Mouse (Mus musculus) heart, embryonic 12.5 days (tissue): ENCODE data around the gene Mb. TPM values are rescaled to one million over a fixed set of nuclear protein-coding genes. Genes with fewer than 3 reads are reported as not detected.

Experiments used
- ATAC-seq: fragments of 200-750 bp; cut with Nextera tagmentation; 2 replicates; pipeline ENCODE4 v1.8.0; 2017; ENCODE audit warnings: moderate TSS enrichment, moderate library complexity; ENCODE audit not compliant: insufficient number of reproducible peaks, low FRiP score
- H3K27ac ChIP-seq: fragments of 300-500 bp; sonication (generic); 2 replicates; pipeline ENCODE4 v1.5.1; 2016; ENCODE audit warnings: mild to moderate bottlenecking, moderate library complexity; ENCODE audit not compliant: poor library complexity, severe bottlenecking
- H3K27me3 ChIP-seq: fragments of 300-500 bp; sonication (generic); replicated peaks from 2 replicates; pipeline ENCODE4 v1.6.1; 2016; ENCODE audit warnings: mild to moderate bottlenecking, moderate library complexity
- H3K36me3 ChIP-seq: fragments of 300-500 bp; sonication (generic); 2 replicates; pipeline ENCODE4 v1.6.1; 2016; ENCODE audit warnings: mild to moderate bottlenecking, moderate library complexity
- H3K4me1 ChIP-seq: fragments of 300-500 bp; sonication (generic); replicated peaks from 2 replicates; pipeline ENCODE4 v1.6.1; 2016; ENCODE audit warnings: mild to moderate bottlenecking
- H3K4me2 ChIP-seq: fragments of 300-500 bp; sonication (generic); 2 replicates; pipeline ENCODE4 v1.6.1; 2016; ENCODE audit warnings: mild to moderate bottlenecking, moderate library complexity
- H3K4me3 ChIP-seq: fragments of 300-500 bp; sonication (generic); 2 replicates; pipeline ENCODE4 v1.5.1; 2016; ENCODE audit warnings: mild to moderate bottlenecking
- H3K9ac ChIP-seq: fragments of 300-500 bp; sonication (generic); 2 replicates; pipeline ENCODE4 v1.6.1; 2016; ENCODE audit warnings: mild to moderate bottlenecking, moderate library complexity
- H3K9me3 ChIP-seq: fragments of 300-500 bp; sonication (generic); replicated peaks from 2 replicates; pipeline ENCODE4 v1.6.1; 2016; ENCODE audit warnings: mild to moderate bottlenecking, moderate library complexity
- WGBS: fragments of 180-500 bp; shearing (Covaris S2); methylation state at CpG from one replicate; pipeline ENCODE4 v1.1.7; 2016; 5-methylcytosine and 5-hydroxymethylcytosine counted together
- polyA plus RNA-seq: library from polyadenylated mRNA; unstranded; fragments of >200 nt; fragmentation: Nextera tagmentation; extraction: Ambion mirVana; gene quantifications from 2 replicates; pipeline ENCODE4 v1.2.1, GENCODE M21; 2016

The Mb gene
- polyA plus RNA-seq, 1 experiment from 2014 or later, result 214 TPM

DNA sequence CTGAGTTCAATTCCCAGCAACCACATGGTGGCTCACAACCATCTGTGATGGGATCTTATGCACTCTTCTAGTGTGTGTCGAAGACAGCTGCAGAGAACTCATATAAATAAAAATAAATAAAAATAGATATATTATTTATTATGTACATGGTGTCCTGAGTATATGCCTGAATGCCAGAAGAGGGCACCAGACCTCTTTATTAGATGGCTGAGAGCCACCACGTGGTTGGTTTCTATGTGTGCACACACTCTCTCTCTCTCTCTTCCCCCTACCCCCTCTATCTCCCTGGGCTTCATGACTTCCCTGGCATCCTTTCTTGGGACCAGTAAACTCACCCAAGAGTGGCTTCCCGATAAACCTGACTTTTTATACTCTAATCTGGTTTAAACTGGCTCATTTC is 67.7 kb downstream of the Mb start:
- H3K9ac ChIP-seq, result no peak overlapping the region
- no peak overlapping the region for H3K27ac ChIP-seq
- H3K4me1 ChIP-seq, result peaks cover 11% of the 10 kb centered on the region; the same call in 1 of the 2 replicates
- H3K9me3 ChIP-seq, result peaks cover 10% of the 10 kb centered on the region; the same call in 1 of the 2 replicates
- no peak for ATAC-seq
- H3K36me3 ChIP-seq, result no peaks in the 10 kb centered on the region
- H3K4me3 ChIP-seq, result no peak overlapping the region
- no peak overlapping the region for H3K4me2 ChIP-seq
- WGBS, result 49% methylated on average over 3 of the region's 3 CpGs
- H3K27me3 ChIP-seq, result 0 out of 2 replicates have a peak, but pooled peaks cover 8% of the 10 kb centered on the region

DNA sequence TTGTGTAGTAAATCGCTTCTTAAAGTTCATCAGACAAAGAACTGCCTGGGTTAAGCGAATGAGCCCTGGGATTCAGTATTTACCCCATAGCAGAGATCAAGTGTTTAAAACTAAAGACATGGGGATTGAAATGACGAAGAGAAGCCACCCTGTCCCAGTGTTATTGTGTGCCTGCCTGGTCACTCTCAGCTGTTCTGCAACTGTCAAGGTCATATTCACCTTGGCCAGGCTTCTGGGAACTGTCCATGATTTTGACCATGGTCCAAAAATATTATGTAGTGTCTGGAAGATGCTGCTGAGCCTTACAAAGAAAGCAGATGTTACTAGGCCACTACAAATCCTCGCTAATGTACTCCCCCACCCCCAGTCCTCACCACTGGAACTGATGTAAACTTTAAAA is 70.7 kb downstream of the Mb start:
- no peak overlapping the region for H3K4me3 ChIP-seq

DNA sequence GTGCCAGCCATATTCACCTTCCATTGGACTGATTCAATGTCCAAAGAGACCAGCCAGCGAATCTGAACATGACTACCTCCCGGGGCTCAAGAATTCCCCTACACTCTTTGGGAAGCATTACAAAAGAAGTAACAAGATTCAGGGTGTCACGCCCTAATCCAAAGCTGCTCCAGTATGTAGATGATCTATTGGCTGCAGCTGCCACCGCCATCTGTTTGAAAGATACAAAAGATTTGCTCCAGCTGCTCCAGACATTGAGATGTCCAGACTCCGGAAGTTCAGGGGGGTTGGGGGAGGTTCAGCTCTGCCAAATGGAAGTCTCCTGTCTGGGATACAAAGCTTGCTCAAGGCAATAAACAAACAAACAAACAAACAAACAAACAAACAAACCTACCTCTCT is 73.9 kb downstream of the Mb start:
- H3K27me3 ChIP-seq, result no peaks in the 10 kb centered on the region
- H3K4me3 ChIP-seq, result no peak overlapping the region
- H3K9ac ChIP-seq, result no peak overlapping the region
- H3K36me3 ChIP-seq, result no peaks in the 10 kb centered on the region
- ATAC-seq, result no peak
- H3K9me3 ChIP-seq, result no peaks in the 10 kb centered on the region
- H3K4me1 ChIP-seq, result no peaks in the 10 kb centered on the region
- H3K4me2 ChIP-seq, result no peak overlapping the region
- no peak overlapping the region for H3K27ac ChIP-seq
- 77% methylated on average over 5 of the region's 5 CpGs for WGBS

More for the DNA sequence above, 70.7 kb downstream of the Mb start:
- Histone ChIP-seq H3K4me2 (no peak overlapping the region), H3K9ac (no peak overlapping the region), H3K27me3 (no peaks in the 10 kb centered on the region), H3K36me3 (no peaks in the 10 kb centered on the region), H3K27ac (no peak overlapping the region), H3K9me3 (peaks cover 7% of the 10 kb centered on the region; the same call in 1 of the 2 replicates), H3K4me1 (no peaks in the 10 kb centered on the region)
- WGBS, result 73% methylated on average over 4 of the region's 4 CpGs
- ATAC-seq, result no peak

DNA sequence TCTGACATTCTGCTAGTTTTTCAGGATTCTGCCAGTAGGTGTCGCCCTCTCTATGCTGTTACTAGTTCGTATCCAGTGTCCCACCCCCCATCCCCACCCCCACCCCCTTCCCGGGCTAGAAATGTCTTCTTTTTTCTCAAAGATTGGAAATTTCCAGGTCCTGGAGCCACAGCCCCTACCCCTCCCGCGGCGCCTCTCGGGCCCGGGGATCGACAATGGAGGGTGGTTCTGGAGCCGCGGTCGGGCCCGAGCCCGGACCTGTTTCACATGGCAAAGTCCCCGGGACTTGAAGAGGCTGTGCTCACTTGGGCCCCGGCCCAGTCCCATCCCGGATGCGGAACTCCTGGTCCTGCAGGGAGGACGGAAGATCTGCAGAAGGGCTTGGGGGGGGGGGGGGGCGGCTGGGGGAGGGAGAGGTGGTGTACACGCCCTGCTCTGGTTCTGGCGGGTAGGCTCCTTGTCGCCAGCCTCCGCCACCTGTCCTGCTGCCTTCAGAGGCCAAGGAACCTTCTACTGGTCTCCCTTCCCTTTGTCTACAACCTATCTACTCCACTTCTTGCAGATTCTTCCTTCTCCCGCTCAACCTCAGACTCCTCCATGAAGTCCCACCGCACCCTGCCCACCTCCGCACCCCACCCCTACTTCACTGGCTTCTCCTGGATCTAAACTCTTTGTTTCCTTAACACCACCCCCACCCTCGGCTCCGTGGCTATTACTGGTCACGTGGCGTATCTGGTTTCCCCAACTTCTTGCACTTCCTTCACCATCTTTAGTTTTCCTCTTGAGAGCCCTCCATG is 76.4 kb downstream of the Mb start:
- Histone ChIP-seq H3K9ac (peak overlapping the region; percentile 74), H3K4me1 (no peaks in the 10 kb centered on the region), H3K27ac (peak overlapping the region; percentile 46; the same call in 1 of the 2 replicates), H3K9me3 (no peaks in the 10 kb centered on the region), H3K27me3 (no peaks in the 10 kb centered on the region), H3K4me2 (peak overlapping the region; percentile 68), H3K36me3 (no peaks in the 10 kb centered on the region), H3K4me3 (peak overlapping the region; percentile 54)
- peak; percentile 78 for ATAC-seq
- 6% methylated on average over 26 of the region's 31 CpGs for WGBS

DNA sequence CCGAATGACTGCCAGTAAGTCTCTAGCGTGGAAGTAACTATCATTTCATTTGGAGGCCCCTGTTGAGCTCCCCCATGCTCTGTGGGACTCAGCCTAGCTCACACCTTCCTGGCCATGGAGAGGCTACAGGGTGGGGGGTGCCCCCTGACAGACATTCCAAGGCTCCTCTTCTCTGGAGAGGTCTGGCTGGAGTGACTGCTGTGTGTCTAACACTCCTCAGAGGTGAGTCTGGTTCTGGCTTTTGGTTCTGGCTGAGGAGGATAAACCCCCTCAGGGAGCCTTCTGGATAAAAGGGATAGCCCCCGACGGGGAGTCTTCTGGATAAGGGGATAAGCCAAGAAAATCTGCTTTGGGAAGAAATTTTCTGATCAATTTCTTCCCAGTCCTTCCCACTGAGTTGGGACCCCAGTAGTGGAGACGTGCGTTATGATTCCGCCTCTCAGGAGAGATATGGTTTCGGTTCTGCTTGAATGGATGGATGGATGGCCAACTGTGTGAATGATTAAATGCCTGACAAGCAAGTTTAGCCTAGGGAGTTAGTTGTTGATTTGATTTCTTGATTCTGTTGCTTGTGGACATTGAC is 77.1 kb downstream of the Mb start:
- H3K9me3 ChIP-seq, result no peaks in the 10 kb centered on the region
- no peak overlapping the region for H3K9ac ChIP-seq
- peak overlapping the region; percentile 54 for H3K4me3 ChIP-seq
- H3K4me2 ChIP-seq, result peak overlapping the region; percentile 68
- WGBS, result 29% methylated on average over 8 of the region's 8 CpGs
- H3K4me1 ChIP-seq, result no peaks in the 10 kb centered on the region
- H3K27ac ChIP-seq, result no peak overlapping the region
- 0 out of 2 replicates have a peak, but pooled peaks have one; percentile 45 for ATAC-seq
- no peaks in the 10 kb centered on the region for H3K27me3 ChIP-seq
- no peaks in the 10 kb centered on the region for H3K36me3 ChIP-seq

DNA sequence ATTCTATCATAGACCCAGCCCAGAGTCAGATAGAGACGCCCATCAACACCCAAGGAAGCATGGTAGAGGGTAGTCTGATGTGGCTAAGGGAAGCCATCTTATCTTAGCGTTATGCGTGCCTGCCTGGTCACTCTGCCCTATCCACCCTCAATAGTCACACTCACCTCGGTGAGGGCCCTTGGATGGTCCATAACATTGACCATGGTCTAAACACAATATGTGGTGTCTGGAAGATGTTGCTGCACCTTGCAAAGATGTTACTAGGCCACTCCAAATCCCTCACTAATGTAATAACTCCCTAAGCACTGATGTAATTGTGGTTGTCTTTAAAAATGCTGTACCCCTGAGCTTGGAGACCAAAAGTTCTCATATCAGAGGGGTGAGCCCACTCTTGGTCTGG is 77.8 kb downstream of the Mb start:
- Histone ChIP-seq H3K4me3 (no peak overlapping the region), H3K4me1 (no peaks in the 10 kb centered on the region), H3K9me3 (no peaks in the 10 kb centered on the region), H3K4me2 (no peak overlapping the region), H3K27ac (no peak overlapping the region), H3K9ac (no peak overlapping the region), H3K27me3 (no peaks in the 10 kb centered on the region), H3K36me3 (no peaks in the 10 kb centered on the region)
- WGBS, result 76% methylated on average over 4 of the region's 4 CpGs
- no peak for ATAC-seq

Other genes with a start within 250 kb of the Mb start
- gene Zfp251, start 179.2 kb downstream of the Mb start, polyA plus RNA-seq, result 17.7 and 18.9 TPM in 2 replicates
- gene Zfp7, start 171.4 kb downstream of the Mb start, polyA plus RNA-seq, result 6.3 and 6.5 TPM in 2 replicates
- 0.26 and 0.32 TPM in 2 replicates for gene Gm49527, start 171.3 kb downstream of the Mb start, polyA plus RNA-seq
- 7.6 and 8.2 TPM in 2 replicates for gene Zfp647, start 125.2 kb downstream of the Mb start, polyA plus RNA-seq
- gene 1110038F14Rik, start 102.2 kb downstream of the Mb start, polyA plus RNA-seq, result 44.1 and 45.8 TPM in 2 replicates
- gene Apol6, start 5.9 kb downstream of the Mb start, polyA plus RNA-seq, result 0.36 TPM in 1 of 2 replicates, not detected in the other